Mouse (Mus musculus) hindbrain, embryonic 14.5 days (tissue): ENCODE measurements around the gene Zcchc17. TPM values are rescaled to one million over a fixed set of nuclear protein-coding genes. Genes with fewer than 3 reads are reported as not detected.

ENCODE experiments used
- ATAC-seq: fragments of 200-750 bp; cut with Nextera tagmentation; 2 replicates; pipeline ENCODE4 v1.8.0; 2017; ENCODE audit warnings: moderate number of reproducible peaks, mild to moderate bottlenecking, moderate TSS enrichment, moderate library complexity; ENCODE audit not compliant: low FRiP score
- DNase-seq: peaks from one replicate; pipeline ENCODE4 v3.0.0-alpha.2; 2015; ENCODE audit warnings: low spot score
- H3K27ac ChIP-seq: fragments of 300-500 bp; sonication (generic); 2 replicates; pipeline ENCODE4 v1.5.1; 2014; ENCODE audit warnings: mild to moderate bottlenecking, moderate library complexity
- H3K27me3 ChIP-seq: fragments of 300-500 bp; sonication (generic); 2 replicates; pipeline ENCODE4 v1.6.1; 2014; ENCODE audit warnings: mild to moderate bottlenecking, low read length, mixed read lengths; ENCODE audit not compliant: control insufficient read depth, insufficient read depth
- H3K36me3 ChIP-seq: fragments of 300-500 bp; sonication (generic); replicated peaks from 2 replicates; pipeline ENCODE4 v1.6.1; 2014; ENCODE audit not compliant: control insufficient read depth, insufficient read depth
- H3K4me1 ChIP-seq: fragments of 300-500 bp; sonication (generic); replicated peaks from 2 replicates; pipeline ENCODE4 v1.6.1; 2014; ENCODE audit warnings: antibody characterized with exemption, low read length, mixed read lengths; ENCODE audit not compliant: control insufficient read depth, insufficient read depth
- H3K4me2 ChIP-seq: fragments of 300-500 bp; sonication (generic); replicated peaks from 2 replicates; pipeline ENCODE4 v1.6.1; 2014; ENCODE audit warnings: mild to moderate bottlenecking, moderate library complexity
- H3K4me3 ChIP-seq: fragments of 300-500 bp; sonication (generic); replicated peaks from 2 replicates; pipeline ENCODE4 v1.5.1; 2014; ENCODE audit warnings: mild to moderate bottlenecking, low read length
- H3K9ac ChIP-seq: fragments of 300-500 bp; sonication (generic); 2 replicates; pipeline ENCODE4 v1.6.1; 2014
- H3K9me3 ChIP-seq: fragments of 300-500 bp; sonication (generic); 2 replicates; pipeline ENCODE4 v1.6.1; 2016; ENCODE audit warnings: low read length; ENCODE audit not compliant: control insufficient read depth
- WGBS: fragments of 180-500 bp; shearing (Covaris S2); extraction: QIAGEN DNeasy Blood & Tissue Kit; methylation state at CpG from one replicate; pipeline ENCODE4 v1.1.7; 2014; 5-methylcytosine and 5-hydroxymethylcytosine counted together
- polyA plus RNA-seq: library from polyadenylated mRNA; unstranded; fragments of >200 nt; fragmentation: Nextera tagmentation; extraction: Ambion mirVana; gene quantifications from 2 replicates; pipeline ENCODE4 v1.2.1, GENCODE M21; 2014

The Zcchc17 gene
- polyA plus RNA-seq, 1 experiment from 2014 or later: 88.1 TPM

- Histone ChIP-seq H3K36me3 (peaks cover 20% of the 10 kb centered on the region), H3K4me1 (no peaks in the 10 kb centered on the region; the same call in 1 of the 2 replicates), H3K27me3 (no peaks in the 10 kb centered on the region), H3K4me3 (no peak overlapping the region), H3K9ac (no peak overlapping the region), H3K9me3 (no peaks in the 10 kb centered on the region), H3K27ac (no peak overlapping the region), H3K4me2 (no peak overlapping the region)
- DNase-seq: no peak
- no peak for ATAC-seq
- 79% methylated on average over 7 of the region's 7 CpGs for WGBS
Observed at GRCm38 (mm10) chr4:130267069-130267468, 92.7 kb downstream of the Zcchc17 start.

DNA sequence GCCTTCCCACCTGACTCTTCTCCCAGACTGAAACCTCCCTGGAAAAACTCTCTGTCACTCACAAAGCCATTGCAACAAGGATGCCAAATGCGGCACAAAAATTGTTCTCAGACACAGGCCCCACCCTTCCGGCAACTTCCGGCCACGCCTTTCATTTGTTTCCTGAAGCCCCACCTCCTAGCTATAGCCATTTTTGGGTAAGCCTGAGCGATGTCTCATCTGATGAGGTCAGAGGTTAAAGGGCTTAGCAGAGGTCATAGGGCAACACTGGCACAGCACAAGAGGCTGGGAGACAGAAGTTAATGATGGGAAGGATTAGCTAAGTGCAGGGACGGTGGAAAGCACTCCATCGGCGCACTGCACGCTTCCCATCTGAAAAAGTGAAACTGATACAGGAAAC, 93.1 kb downstream of the Zcchc17 start:
- ATAC-seq: no peak
- 64% methylated on average over 9 of the region's 9 CpGs for WGBS

More for the DNA sequence above, 93.1 kb downstream of the Zcchc17 start:
- no peak for DNase-seq
- no peaks in the 10 kb centered on the region for H3K27me3 ChIP-seq
- H3K4me3 ChIP-seq: no peak overlapping the region
- H3K4me2 ChIP-seq: no peak overlapping the region
- H3K27ac ChIP-seq: no peak overlapping the region
- no peaks in the 10 kb centered on the region for H3K9me3 ChIP-seq
- peaks cover 25% of the 10 kb centered on the region for H3K36me3 ChIP-seq
- no peak overlapping the region for H3K9ac ChIP-seq
- H3K4me1 ChIP-seq: no peaks in the 10 kb centered on the region

Other genes starting within 250 kb of the Zcchc17 start
- gene Hcrtr1, start 220.6 kb downstream of the Zcchc17 start, polyA plus RNA-seq: 1.7 and 2.3 TPM in 2 replicates
- 6.6 and 8.5 TPM in 2 replicates for gene Tinagl1, start 184.8 kb downstream of the Zcchc17 start, polyA plus RNA-seq
- 0.86 and 2.4 TPM in 2 replicates for gene Gm853, start 137.5 kb downstream of the Zcchc17 start, polyA plus RNA-seq
- 32.3 and 35.5 TPM in 2 replicates for gene Serinc2, start 80.7 kb downstream of the Zcchc17 start, polyA plus RNA-seq
- 272 and 285 TPM in 2 replicates for gene Fabp3, start 51.3 kb downstream of the Zcchc17 start, polyA plus RNA-seq
- gene Gm10570, start 51.3 kb downstream of the Zcchc17 start, polyA plus RNA-seq: 0.46 TPM in 1 of 2 replicates, not detected in the other
- gene Snrnp40, start 189 bp upstream of the Zcchc17 start, polyA plus RNA-seq: 92.5 and 94.6 TPM in 2 replicates
- 20.9 and 22.9 TPM in 2 replicates for gene Nkain1, start 214.2 kb upstream of the Zcchc17 start, polyA plus RNA-seq